Mouse (Mus musculus): Measurements from ENCODE around the gene Fam131a.
A peak's percentile ranks its signal among the peaks of the same experiment; 100 is the strongest.

The Fam131a gene

DNA sequence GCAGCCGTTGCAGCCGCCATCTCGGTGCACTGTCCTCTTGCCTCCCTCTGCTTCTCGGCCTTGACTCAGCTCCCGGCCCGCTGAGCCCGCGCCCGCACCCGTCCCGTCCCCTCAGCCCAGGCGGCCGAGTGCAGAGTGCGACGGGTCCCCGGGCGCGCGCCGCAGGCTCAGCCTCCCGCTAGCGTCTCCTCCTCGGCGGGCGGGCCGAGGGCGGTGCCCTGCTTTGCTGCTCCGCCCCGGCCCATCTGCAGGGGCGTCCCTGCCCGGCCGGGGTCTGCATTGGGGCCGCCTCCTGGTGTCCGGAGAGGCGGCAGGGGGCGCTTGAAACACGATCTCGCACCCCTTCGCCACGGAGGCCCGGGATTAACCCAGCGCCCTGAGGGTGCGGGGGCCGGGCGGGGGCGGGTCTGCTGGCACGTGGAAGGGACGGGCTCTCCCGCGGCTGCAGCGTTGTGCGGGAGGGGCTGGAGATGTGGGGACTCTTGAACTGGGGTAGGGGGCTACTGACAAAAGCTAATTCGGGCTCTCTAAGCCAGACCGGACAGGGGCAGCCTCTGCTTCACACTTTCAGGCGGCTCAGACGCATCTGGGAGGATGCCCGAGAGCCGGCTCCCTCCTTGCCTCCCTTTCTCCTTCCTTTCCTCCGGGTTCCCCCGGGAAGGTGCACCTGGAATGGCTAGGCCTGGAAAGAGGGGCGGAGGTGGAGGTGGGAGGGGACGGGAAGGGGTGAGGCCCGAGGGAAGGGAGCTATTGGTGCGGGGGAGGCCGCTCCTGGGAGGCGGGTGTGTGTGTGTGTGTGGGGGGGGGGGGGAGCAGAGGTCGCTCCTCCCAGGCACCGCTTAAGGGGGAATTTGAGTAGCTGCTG, 23.2 kb downstream of the Fam131a start:
- DNase-seq (ENCODE audit: low spot score in 2 of 2), result peak; percentile 66 to 76

DNA sequence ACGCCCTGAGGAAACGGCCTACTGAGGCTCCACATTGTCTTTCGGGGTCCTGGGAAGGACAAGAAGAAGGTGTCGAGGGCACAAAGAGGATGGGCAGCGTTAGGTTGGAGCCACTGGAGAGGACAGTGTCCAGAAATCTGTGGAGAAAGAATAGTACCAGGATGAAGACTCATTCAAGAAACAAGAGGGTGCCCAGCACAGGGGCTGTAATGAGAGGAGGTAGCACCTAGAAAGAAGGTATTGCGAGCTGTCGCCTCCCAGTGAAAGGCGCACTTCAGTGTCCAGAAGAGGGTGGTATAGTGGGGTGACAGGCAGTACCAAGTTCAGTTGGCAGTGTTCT, 23.8 kb downstream of the Fam131a start:
- DNase-seq (ENCODE audit: low spot score in 2 of 2), result no peak

DNA sequence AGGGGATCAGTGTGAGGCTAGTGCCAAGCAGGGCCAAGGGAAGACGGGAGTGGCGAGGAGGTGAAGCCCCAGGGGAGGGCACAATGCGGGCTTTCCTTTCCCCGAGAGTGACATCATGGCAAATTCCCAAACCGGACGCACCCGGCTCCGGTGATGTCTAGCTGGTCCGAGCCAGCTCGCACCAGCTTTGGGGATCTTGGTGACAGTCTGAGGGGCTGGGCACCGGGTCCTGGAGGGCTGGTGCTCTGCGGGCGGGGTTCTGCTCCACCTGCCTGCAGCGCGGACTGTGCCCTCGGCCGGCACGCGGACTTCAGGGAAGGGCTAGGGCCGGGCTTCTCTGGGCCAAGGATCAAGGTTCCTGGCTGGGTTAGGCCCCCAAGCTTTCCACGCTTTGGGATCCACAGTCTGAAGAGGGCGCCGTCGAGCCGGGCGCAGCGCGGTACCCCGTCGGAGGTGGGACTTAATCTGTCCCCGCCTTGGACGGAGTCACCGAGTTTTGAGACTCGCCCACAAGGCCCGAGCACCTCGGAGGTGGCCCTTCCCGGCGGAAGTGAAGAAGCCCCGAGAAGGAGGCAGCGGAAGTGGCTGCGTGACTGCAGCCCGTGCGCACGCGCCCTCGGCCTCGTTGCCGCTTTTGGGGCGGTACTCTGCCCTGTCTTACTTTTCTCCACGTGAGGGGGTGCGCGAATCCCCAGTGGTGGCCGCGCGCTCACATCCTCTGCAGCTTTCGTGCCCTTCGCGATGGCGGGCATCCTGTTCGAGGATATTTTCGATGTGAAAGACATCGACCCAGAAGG, 24.3 kb downstream of the Fam131a start, which contains the start of the genes Polr2h and Clcn2:
Polr2h (plus strand) TSS at position 485 of the 797 bp plus-strand sequence.
Clcn2 (minus strand) TSS at position 566 of the 797 bp plus-strand sequence.
- DNase-seq (ENCODE audit: low spot score in 2 of 2), result peak; percentile 95 to 97

DNA sequence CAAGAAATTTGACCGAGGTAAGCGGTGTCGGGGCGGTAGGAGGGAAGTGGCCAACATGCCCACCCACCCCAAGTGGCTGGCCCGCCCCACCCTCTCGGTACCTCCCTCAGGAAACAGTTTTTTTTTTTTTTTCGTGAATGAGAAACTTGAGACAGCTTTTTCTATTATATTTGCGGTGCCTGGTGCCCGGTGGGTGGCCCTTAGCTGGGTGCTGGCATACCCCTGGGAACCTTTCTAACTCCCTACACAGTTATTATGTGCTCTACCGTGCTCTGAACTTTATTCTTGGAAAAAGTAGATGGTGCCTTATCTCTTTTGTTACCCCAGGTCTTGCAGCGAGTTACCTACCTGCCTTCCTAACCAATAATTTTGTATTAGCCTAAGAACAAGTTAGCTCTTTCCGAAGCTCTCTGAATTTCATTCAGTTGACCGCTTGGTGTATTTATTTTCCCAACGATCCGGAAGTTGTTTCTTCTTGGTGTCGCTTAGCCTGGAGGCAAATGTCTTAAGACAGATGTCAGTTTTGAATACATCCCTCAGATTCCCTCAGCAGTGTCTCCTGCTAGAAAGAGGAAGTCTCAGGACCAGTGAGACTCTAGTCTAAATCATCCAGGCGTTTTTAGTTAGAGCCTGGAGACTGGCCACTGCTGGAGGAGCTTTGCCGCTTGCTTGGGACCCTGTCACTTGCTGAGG, 25.1 kb downstream of the Fam131a start:
- no peak for DNase-seq (ENCODE audit: low spot score in 2 of 2)

- no peak for DNase-seq (ENCODE audit: low spot score in 2 of 2)
Measured at GRCm38 (mm10) chr16:20721808-20722207, 28.8 kb downstream of the Fam131a start.

GRCm38 (mm10) chr16:20722736-20723135, 29.7 kb downstream of the Fam131a start:
- DNase-seq (ENCODE audit: low spot score in 2 of 2), result no peak

DNA sequence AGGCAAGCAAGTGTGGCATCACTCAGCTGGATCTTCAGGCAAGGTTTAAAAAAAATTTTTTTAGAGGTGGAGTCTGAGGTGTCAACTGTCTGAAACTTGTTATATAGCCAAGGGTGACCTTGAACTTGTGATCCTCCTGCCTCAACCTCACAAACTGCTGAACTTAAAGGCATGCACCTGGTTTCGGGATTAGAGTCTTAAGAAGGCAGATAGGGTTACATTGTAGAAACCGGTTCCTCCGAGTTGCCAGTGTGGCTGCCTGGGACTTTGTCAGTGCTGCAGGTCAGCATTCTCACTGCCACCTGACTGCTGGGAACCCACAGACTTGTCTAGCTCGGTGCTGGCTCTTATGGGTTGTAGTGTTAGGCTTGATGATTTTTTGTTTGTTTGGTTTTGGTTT, 30.2 kb downstream of the Fam131a start:
- no peak for DNase-seq (ENCODE audit: low spot score in 2 of 2)

DNA sequence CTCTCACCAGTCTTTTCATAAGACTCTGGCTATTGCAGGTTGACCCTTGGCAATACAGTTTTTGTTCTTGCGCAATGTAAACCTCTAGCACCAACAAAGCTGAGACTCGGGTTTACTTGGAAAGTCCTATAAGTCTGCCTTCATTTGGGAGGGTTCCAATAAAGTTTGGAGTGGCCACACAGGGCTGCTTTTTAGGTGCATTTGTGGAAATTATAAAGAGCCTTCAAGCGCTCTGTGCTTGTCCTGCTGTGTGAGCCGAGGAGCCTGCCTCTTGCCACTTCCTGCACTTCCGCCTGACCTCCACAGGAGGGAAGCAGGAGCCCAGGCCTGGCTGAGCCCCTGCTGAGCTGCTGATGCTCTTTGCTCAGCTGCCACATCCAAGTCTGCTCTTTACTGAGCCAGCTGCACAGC, 31.3 kb downstream of the Fam131a start:
- DNase-seq (ENCODE audit: low spot score in 2 of 2), result no peak

GRCm38 (mm10) chr16:20725321-20725720, 32.3 kb downstream of the Fam131a start:
- no peak for DNase-seq (ENCODE audit: low spot score in 2 of 2)

GRCm38 (mm10) chr16:20725750-20726149, 32.7 kb downstream of the Fam131a start:
- no peak for DNase-seq (ENCODE audit: low spot score in 2 of 2)

DNA sequence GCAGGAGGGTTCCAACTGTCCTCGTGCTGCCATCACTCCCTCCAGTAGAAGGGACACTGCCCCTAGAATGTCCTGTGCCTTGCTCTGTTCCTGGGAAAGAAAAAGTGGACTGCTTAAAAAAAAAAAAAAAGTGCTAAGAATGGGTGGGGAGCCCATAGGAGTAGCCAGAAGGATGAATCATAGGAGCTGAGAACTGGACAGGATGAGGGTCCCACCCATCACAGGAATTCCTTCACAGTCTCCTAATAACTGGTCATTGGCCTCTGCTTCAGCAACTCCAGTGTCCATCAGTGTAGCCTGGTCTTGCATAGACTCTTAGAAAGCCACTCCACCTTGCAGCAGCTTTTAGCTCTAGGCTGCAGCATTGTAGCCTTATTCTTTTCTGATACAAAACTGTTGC, 33.3 kb downstream of the Fam131a start:
- DNase-seq (ENCODE audit: low spot score in 2 of 2), result no peak

DNA sequence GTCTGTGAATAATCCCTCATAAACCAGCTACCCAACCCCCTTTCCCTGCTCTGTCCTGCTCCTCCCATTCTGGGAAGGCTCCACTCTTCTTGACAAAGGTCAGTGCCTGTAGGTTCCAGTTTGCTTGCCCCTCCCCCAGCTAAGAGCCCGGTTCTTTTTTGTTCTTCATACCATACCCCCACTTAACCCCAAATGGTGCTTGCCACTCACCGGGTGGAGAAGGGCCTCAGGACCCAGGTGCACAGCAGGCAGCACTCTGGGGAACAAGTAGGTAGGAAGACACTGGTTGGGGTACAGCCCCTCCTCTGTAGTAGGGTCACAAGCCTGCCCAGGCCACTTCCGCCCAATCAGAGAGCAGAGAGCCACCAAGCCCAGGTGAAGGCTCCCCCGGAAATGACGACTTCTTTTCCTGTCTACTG, 37.3 kb downstream of the Fam131a start:
- no peak for DNase-seq (ENCODE audit: low spot score in 2 of 2)

DNA sequence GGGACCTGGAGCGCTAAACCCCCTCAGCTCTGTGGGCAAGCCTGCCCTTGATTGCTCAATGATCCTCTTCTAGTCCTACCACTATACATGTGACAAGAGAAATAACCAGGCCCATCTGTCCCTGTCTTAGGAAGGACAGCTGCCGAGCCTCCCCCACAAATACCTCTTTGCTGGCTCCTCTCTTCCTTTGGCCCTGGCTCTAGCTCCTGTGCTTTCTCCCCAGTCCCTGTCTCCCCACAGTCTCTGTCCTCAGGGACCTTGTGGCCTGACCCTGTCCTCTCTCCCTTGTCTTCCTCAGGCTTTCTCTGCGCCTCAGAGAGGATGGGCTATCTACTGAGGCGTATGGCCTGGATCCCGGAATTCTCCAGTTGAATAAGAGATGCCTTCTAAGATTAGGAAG, 38.6 kb downstream of the Fam131a start:
- DNase-seq (ENCODE audit: low spot score in 2 of 2), result no peak

GRCm38 (mm10) chr16:20732251-20732924, 39.3 kb downstream of the Fam131a start:
- DNase-seq (ENCODE audit: low spot score in 2 of 2), result no peak

DNA sequence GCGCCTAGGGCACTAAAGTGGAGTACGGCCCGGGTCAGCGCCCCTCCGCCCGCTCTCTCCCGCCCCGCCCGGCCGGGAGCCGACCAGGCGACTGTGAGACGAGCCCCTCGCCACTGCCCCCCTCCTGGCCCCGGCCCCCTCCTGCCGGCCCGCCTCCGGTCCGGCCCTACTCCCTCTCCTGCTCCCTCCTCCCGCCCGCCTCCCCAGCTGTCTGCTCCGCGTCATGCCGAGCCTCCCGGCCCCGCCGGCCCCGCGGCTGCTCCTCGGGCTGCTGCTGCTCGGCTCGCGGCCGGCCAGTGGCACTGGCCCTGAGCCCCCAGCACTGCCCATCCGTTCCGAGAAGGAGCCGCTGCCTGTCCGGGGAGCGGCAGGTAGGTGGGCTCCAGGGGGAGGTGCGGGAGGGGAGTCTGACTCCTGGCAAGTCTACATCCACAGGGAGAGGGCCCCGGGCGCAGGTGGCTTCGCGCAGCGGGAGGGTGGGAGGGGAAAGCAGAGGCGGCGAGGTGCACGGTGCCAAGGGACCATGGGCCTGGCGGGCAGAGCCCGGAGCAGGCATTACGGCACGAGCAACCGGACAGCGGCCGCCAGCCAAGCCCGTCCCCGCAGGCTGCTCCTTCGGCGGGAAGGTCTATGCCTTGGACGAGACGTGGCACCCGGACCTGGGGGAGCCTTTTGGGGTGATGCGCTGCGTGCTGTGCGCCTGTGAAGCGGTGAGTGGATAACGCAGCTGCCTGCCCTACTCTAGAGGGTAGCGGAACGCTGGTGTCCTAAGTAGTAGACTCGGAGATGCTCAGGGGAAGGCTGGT, 40.1 kb downstream of the Fam131a start, which contains the start of gene Chrd:
Chrd (plus strand) TSS at position 203 of the 806 bp plus-strand sequence.
- no peak for DNase-seq (ENCODE audit: low spot score in 2 of 2)

DNA sequence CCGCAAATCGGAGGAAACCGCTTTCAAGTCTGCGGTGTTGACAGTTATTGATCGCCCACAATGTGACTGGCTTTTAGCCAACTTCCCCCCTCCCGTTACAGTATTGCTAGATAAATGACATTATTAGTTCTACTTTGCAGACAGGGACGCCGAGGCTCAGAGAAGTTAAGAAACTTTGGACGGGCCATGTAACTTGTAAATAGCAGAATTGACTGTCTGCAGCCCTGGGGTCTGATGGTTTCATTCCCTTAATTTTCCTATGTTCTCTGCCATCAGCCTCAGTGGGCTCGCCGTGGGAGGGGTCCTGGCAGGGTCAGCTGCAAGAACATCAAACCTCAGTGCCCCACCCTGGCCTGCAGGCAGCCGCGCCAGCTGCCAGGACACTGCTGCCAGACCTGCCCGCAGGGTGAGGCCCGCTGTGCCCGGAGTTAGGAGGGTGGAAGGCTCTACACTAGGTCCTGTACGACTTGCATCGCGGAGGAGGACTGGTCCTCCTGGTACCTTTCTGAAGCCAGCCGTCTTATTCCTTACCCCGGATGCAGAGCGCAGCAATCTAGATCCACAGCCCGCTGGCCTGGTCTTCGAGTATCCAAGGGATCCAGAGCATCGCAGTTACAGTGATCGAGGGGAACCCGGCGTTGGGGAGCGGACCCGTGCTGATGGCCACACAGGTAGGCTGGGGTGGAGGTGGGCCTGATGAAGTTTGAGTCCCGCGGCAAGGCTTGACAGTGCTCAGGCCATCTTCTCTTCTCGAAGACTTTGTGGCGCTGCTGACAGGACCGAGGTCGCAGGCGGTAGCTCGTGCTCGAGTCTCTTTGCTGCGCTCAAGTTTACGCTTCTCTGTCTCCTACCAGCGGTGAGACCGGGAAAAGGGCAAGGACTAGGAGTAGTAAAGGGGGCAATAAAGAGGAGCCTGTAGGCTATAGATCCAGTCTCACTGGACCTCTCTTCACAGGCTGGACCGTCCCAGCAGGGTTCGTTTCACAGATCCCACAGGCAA, 41.0 kb downstream of the Fam131a start, which contains the start of gene Thpo:
Thpo (minus strand) TSS at position 781 of the 1,000 bp plus-strand sequence.
- no peak for DNase-seq (ENCODE audit: low spot score in 2 of 2)

- DNase-seq (ENCODE audit: low spot score in 2 of 2), result no peak
Measured at GRCm38 (mm10) chr16:20735651-20736050, 42.6 kb downstream of the Fam131a start.

DNA sequence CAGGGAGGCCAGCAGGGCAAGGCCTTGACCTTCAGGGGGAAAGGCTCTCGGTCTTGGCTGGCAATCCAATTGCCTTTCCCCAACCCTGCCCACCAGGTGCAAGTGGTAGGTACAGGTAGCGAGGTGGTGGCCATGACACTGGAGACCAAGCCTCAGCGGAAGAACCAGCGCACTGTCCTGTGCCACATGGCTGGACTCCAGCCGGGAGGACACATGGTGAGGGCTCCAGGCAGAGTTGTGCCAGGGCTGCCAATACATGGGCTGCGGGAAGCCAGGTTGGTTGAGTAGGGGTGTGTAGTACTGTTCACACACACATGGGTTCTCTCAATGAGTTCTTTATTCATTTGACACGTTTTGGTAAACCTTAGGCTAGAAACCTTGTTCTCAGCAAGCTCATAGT, 43.1 kb downstream of the Fam131a start:
- DNase-seq (ENCODE audit: low spot score in 2 of 2), result no peak

DNA sequence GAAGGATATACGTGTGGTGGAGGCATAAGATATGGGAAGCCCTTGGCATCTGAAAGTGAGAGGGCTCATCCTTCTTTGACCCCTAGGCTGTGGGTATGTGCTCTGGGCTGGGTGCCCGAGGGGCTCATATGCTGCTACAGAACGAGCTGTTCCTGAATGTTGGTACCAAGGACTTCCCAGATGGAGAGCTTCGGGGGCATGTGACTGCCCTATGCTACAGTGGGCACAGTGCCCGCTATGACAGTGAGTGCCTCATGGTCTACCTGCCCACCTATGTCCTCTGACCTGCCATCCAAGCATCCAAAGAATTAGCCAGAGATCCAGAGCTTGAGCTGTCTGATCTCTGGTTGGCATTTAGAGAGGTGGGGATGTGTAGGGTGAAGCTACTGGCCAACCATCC, 43.8 kb downstream of the Fam131a start:
- no peak for DNase-seq (ENCODE audit: low spot score in 2 of 2)
